Mouse (Mus musculus) spleen, adult 10 weeks (tissue): ENCODE measurements around the gene Acot4. TPM values are rescaled to one million over a fixed set of nuclear protein-coding genes. Genes with fewer than 3 reads are reported as not detected.

Experiments
- polyA plus RNA-seq: library from polyadenylated mRNA; stranded (reverse); fragments of 350-450 nt; fragmentation: Illumina TruSeq; extraction: RNeasy Lipid Tissue Mini Kit (QIAGEN cat#74804); gene quantifications from one replicate; pipeline ENCODE4 v1.2.3, GENCODE M21; 2015; ENCODE audit warnings: low replicate concordance; ENCODE audit not compliant: insufficient read depth

Acot4 gene
- 0.36 TPM for polyA plus RNA-seq

DNA sequence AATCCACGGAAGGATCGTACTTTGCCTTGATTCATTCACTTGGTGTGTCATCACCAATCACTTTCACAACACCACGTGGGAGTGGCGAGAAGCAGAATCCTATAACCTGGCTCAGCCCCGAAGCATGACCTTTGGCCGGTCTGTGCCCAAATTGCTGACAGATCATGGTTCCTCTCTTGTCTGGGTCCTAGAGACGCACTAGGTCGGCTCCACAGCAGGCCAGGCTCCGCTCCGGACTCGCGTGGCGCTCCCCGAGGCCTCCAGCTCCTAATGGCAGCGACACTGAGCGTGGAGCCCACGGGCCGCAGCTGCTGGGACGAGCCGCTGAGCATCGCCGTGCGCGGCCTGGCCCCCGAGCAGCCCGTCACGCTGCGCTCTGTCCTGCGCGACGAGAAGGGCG, at the start of gene Acot4:
Gene Acot4 (plus strand): TSS at position 139 of the 400 bp plus-strand sequence.

GRCm38 (mm10) chr12:84009171-84009965, 28.8 kb upstream of the Acot4 start, which contains the start of gene Acot1:
Acot1 (plus strand) TSS chr12:84009490.

GRCm38 (mm10) chr12:84038691-84039111, 522 bp downstream of the Acot4 start, which contains the start of gene Gm49366:
Gm49366 (plus strand) TSS chr12:84038935.

DNA sequence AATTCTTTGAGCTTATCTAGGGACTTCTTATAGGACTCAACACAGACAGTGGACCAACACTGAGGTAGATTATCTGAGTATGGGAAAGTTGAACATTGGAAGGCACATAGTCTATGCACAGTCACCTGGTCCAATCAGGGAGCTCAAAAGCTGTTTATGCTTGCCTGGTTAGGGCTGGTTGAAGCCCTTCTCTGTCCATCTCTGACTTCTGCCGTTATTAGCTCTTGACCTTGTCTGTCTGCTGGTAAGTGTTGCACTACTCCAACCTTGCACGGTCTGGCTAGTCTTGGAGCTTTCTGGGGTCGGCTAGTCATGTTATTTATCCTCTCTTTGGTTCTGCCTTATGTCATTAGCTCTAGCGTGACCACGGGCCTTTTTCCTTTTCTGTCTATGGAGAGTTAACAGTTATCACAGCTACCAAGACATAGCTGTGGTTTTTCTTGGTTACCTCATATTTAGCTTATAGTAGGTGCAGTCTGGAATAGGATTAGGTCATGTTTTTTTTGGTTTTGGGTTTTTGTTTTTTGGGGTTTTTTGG, 13.8 kb downstream of the Acot4 start, which contains the start of gene Acot3:
Gene Acot3 (plus strand): TSS at position 208 of the 538 bp plus-strand sequence.

DNA sequence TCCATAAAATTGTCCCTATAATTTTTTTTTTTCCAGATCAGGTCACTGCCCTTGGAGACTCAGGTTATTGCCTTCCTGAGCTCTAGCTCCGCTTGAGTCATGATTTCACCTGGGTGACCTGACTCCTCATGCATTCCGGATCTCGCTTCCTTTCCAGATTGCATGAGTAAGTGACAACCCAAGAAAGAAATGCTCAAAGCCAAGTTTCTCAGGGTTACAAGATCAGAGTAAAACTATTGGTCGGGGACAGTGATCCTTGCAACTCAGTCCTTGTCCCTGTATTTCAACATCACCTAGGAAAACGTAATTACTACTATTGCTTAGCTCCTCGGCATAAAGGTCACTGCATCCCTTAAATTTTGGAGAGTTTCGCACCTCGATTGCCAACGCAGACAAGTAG, 30.8 kb downstream of the Acot4 start, which contains the start of gene Acot5:
Gene Acot5 (plus strand): TSS at position 340 of the 400 bp plus-strand sequence.

Other genes with a start within 250 kb of the Acot4 start
- 30.5 TPM for gene Numb, start 116.4 kb upstream of the Acot4 start, polyA plus RNA-seq
- 8.1 TPM for gene Riox1, start 87.8 kb upstream of the Acot4 start, polyA plus RNA-seq
- gene Heatr4, start 53.5 kb upstream of the Acot4 start, polyA plus RNA-seq, result not detected
- 3.1 TPM for gene Acot2, start 50.5 kb upstream of the Acot4 start, polyA plus RNA-seq
- 8.4 TPM for gene Acot1, start 28.9 kb upstream of the Acot4 start, polyA plus RNA-seq
- gene Gm49366, start 556 bp downstream of the Acot4 start, polyA plus RNA-seq, result not detected
- not detected for gene Acot3, start 13.8 kb downstream of the Acot4 start, polyA plus RNA-seq
- not detected for gene Acot5, start 30.9 kb downstream of the Acot4 start, polyA plus RNA-seq
- 1.7 TPM for gene Acot6, start 62.3 kb downstream of the Acot4 start, polyA plus RNA-seq
- 3.0 TPM for gene Dnal1, start 76.0 kb downstream of the Acot4 start, polyA plus RNA-seq
- gene Pnma1, start 110.1 kb downstream of the Acot4 start, polyA plus RNA-seq, result 0.25 TPM
- 32.6 TPM for gene Elmsan1, start 180.5 kb downstream of the Acot4 start, polyA plus RNA-seq
- 42.3 TPM for gene Ptgr2, start 246.9 kb downstream of the Acot4 start, polyA plus RNA-seq